Mouse (Mus musculus) midbrain, embryonic 14.5 days (tissue): ENCODE data around the gene Relb. TPM values are rescaled to one million over a fixed set of nuclear protein-coding genes. Genes with fewer than 3 reads are reported as not detected.
"Not testable (repeated sequence)": the region's sequence is repeated elsewhere in the genome, so short reads cannot be mapped to it uniquely, and the experiment has no call there.

Source experiments
- ATAC-seq: fragments of 200-750 bp; cut with Nextera tagmentation; 2 replicates; pipeline ENCODE4 v1.8.0; 2017; ENCODE audit warnings: moderate number of reproducible peaks, moderate library complexity; ENCODE audit not compliant: low FRiP score, low TSS enrichment
- DNase-seq: peaks from one replicate; pipeline ENCODE4 v3.0.0-alpha.2; 2015
- H3K27ac ChIP-seq: fragments of 300-500 bp; sonication (generic); replicated peaks from 2 replicates; pipeline ENCODE4 v1.5.1; 2014; ENCODE audit warnings: mild to moderate bottlenecking, low read depth, low read length, moderate library complexity
- H3K27me3 ChIP-seq: fragments of 300-500 bp; sonication (generic); 2 replicates; pipeline ENCODE4 v1.6.1; 2014; ENCODE audit warnings: low read length, control low read depth, mixed read lengths; ENCODE audit not compliant: control insufficient read depth, insufficient read depth
- H3K36me3 ChIP-seq: fragments of 300-500 bp; sonication (generic); 2 replicates; pipeline ENCODE4 v1.6.1; 2014; ENCODE audit warnings: low read length, control low read depth; ENCODE audit not compliant: control insufficient read depth, insufficient read depth
- H3K4me1 ChIP-seq: fragments of 300-500 bp; sonication (generic); 2 replicates; pipeline ENCODE4 v1.6.1; 2014; ENCODE audit warnings: mild to moderate bottlenecking, antibody characterized with exemption, low read length, control low read depth; ENCODE audit not compliant: control insufficient read depth, insufficient read depth
- H3K4me2 ChIP-seq: fragments of 300-500 bp; sonication (generic); 2 replicates; pipeline ENCODE4 v1.6.1; 2014; ENCODE audit warnings: mild to moderate bottlenecking, low read length, moderate library complexity
- H3K4me3 ChIP-seq: fragments of 300-500 bp; sonication (generic); replicated peaks from 2 replicates; pipeline ENCODE4 v1.5.1; 2014; ENCODE audit warnings: low read depth, low read length
- H3K9ac ChIP-seq: fragments of 300-500 bp; sonication (generic); replicated peaks from 2 replicates; pipeline ENCODE4 v1.6.1; 2014; ENCODE audit warnings: mild to moderate bottlenecking, low read length, moderate library complexity
- H3K9me3 ChIP-seq: fragments of 300-500 bp; sonication (generic); 2 replicates; pipeline ENCODE4 v1.6.1; 2016; ENCODE audit warnings: low read length, control low read depth, mixed read lengths; ENCODE audit not compliant: control insufficient read depth
- WGBS: fragments of 180-500 bp; shearing (Covaris S2); extraction: QIAGEN DNeasy Blood & Tissue Kit; methylation state at CpG from one replicate; pipeline ENCODE4 v1.1.7; 2014; 5-methylcytosine and 5-hydroxymethylcytosine counted together
- polyA plus RNA-seq: library from polyadenylated mRNA; unstranded; fragments of >200 nt; fragmentation: Nextera tagmentation; extraction: Ambion mirVana; gene quantifications from 2 replicates; pipeline ENCODE4 v1.2.1, GENCODE M21; 2014

The Relb gene
- polyA plus RNA-seq, 1 experiment from 2014 or later, result 5.2 TPM

DNA sequence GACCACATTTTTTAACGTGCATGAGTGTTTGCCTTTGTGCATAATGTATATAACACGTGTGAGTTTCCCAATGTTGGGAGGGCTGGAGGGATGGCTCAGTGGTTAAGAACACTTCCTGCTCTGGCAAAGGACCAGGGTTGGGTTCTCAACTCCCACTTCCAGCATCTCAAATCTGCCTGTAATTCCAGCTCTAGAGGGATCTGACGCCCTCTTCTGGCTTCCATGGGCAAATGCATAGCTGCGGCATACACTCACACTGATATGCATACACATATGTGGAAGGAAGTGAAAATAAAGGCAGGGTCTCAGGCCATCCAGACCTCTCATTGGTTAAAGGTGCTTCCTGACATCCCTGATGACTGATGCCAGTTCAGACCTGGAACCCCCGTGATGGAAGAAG is 21.9 kb downstream of the Relb start:
- Histone ChIP-seq H3K4me3 (no peak overlapping the region), H3K27me3 (no peaks in the 10 kb centered on the region), H3K9ac (no peak overlapping the region), H3K4me2 (no peak overlapping the region), H3K9me3 (no peaks in the 10 kb centered on the region), H3K27ac (no peak overlapping the region), H3K36me3 (peaks cover 6% of the 10 kb centered on the region), H3K4me1 (peaks cover 12% of the 10 kb centered on the region)
- DNase-seq, result no peak
- ATAC-seq, result no peak
- WGBS, result 91% methylated on average over 5 of the region's 5 CpGs

- not testable (repeated sequence) for H3K9me3 ChIP-seq, DNase-seq, H3K27me3 ChIP-seq
- 60% methylated on average over 10 of the region's 10 CpGs for WGBS
- peak overlapping the region; percentile 69 for H3K27ac ChIP-seq
- peak overlapping the region; percentile 91; the same call in 1 of the 2 replicates for H3K9ac ChIP-seq
- H3K4me1 ChIP-seq, result peaks cover 14% of the 10 kb centered on the region
- peaks cover 27% of the 10 kb centered on the region for H3K36me3 ChIP-seq
- H3K4me2 ChIP-seq, result peak overlapping the region; percentile 81
- H3K4me3 ChIP-seq, result peak overlapping the region; percentile 91
- ATAC-seq, result peak; percentile 12; the same call in 1 of the 2 replicates
These were observed 24.5 kb downstream of the Relb start for GRCm38 (mm10) chr7:19604606-19605214.

DNA sequence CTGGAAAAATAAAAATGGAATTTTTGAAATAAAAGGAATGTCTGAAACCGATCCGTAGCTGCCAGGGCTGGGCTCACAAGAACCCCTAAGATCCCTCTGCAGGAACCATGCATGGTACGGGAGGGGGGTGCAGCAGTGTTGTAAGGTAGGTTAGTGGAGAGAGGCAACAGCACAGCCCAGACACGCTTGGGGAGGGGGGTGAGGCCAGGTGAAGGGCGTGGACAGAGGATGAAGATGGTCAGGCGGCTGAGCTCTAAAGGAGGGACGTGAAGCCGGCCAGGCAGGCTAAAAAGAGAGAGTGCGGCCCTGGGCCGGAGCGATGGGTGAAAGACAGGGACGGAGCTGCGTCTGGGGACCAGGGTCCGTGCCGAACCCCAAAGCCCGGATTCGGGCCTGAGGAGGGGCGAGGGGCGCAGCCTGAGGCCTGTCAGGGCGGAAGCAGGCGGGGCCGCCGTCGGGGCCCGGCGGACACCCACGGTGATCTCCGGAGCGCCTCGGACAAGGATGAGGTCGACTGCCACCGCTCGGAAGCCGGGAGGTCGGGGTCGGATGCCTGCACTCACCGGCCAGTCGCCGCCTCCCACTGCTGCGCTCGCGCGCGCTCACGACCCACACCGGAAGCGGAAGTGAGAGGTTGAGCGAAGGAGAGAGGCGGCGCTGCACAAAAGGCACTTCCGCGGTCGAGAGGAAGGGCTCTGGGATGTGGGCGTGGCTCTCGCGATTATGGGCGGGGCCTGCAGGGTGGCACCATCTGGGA is 25.2 kb downstream of the Relb start, which contains the start of gene Clasrp:
Gene Clasrp (minus strand): TSS at position 638 of the 757 bp plus-strand sequence.
- H3K9me3 ChIP-seq, result no peaks in the 10 kb centered on the region
- H3K4me1 ChIP-seq, result peaks cover 14% of the 10 kb centered on the region
- WGBS, result 2% methylated on average over 57 of the region's 57 CpGs
- DNase-seq, result peak; percentile 97
- H3K36me3 ChIP-seq, result peaks cover 33% of the 10 kb centered on the region
- H3K27me3 ChIP-seq, result no peaks in the 10 kb centered on the region
- peak; percentile 90 for ATAC-seq
- H3K4me3 ChIP-seq, result peak within 1 kb of the TSS; percentile 91
- H3K4me2 ChIP-seq, result peak within 1 kb of the TSS; percentile 81
- H3K9ac ChIP-seq, result peak within 1 kb of the TSS; percentile 91
- H3K27ac ChIP-seq, result peak within 1 kb of the TSS; percentile 69

- no peaks in the 10 kb centered on the region for H3K27me3 ChIP-seq
- no peak overlapping the region for H3K9ac ChIP-seq
- peak overlapping the region; percentile 91; the same call in 1 of the 2 replicates for H3K4me3 ChIP-seq
- H3K27ac ChIP-seq, result no peak overlapping the region
- peaks cover 41% of the 10 kb centered on the region for H3K36me3 ChIP-seq
- H3K4me1 ChIP-seq, result peaks cover 14% of the 10 kb centered on the region
- H3K9me3 ChIP-seq, result no peaks in the 10 kb centered on the region
- ATAC-seq (no peak), DNase-seq (no peak)
- 85% methylated on average over 12 of the region's 12 CpGs for WGBS
- peak overlapping the region; percentile 81 for H3K4me2 ChIP-seq
These were observed 26.2 kb downstream of the Relb start for GRCm38 (mm10) chr7:19603055-19603454.

GRCm38 (mm10) chr7:19600562-19600961 is 28.7 kb downstream of the Relb start:
- Histone ChIP-seq H3K4me1 (peaks cover 14% of the 10 kb centered on the region), H3K4me3 (no peak overlapping the region), H3K9me3 (no peaks in the 10 kb centered on the region), H3K27ac (no peak overlapping the region), H3K27me3 (no peaks in the 10 kb centered on the region), H3K9ac (no peak overlapping the region), H3K36me3 (peaks cover 60% of the 10 kb centered on the region), H3K4me2 (no peak overlapping the region)
- ATAC-seq (peak; percentile 35; the same call in 1 of the 2 replicates), DNase-seq (peak; percentile 57)
- 48% methylated on average over 5 of the region's 5 CpGs for WGBS

DNA sequence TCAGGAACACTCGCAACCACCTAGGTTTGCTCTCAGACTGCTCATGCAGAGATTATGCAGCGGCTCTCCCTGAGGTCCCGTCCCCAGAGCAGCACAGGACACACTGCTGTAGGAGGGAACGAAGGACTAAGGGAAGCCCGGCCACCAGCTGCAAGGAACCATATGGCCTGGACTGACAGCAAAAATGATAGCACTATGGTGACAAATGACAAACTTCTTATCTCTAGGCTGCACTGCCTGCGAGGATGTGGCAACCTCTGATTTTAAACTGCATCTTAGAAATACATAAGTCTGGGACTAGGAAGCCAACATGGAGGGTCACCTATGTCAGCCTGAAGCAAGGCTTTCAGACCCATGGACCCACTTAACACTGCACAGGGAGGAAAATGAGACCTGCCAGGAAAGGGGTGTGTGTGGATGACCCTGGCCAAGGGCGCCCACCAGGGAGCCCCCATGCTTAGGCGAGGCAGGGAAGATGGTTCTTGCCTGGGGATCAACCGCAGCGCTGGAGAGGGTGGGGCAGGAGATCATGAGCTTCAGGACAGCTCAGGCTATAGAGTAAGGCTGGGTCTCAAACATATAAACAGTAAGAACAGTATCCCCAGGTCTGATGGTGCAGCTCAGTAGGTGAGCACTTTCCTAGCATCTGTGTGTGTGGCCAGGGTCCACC is 36.0 kb downstream of the Relb start:
- ATAC-seq, result no peak

GRCm38 (mm10) chr7:19589917-19590316 is 39.3 kb downstream of the Relb start:
- Histone ChIP-seq H3K4me2 (no peak overlapping the region), H3K4me1 (no peaks in the 10 kb centered on the region), H3K27ac (no peak overlapping the region), H3K27me3 (no peaks in the 10 kb centered on the region), H3K4me3 (no peak overlapping the region), H3K9me3 (no peaks in the 10 kb centered on the region), H3K36me3 (peaks cover 99% of the 10 kb centered on the region), H3K9ac (no peak overlapping the region)
- DNase-seq, result peak; percentile 91
- WGBS, result 57% methylated on average over 3 of the region's 3 CpGs
- ATAC-seq, result peak; percentile 54; the same call in 1 of the 2 replicates

More for the DNA sequence above, 36.0 kb downstream of the Relb start:
- H3K4me3 ChIP-seq, result no peak overlapping the region
- no peak overlapping the region for H3K27ac ChIP-seq
- no peaks in the 10 kb centered on the region for H3K4me1 ChIP-seq
- H3K36me3 ChIP-seq, result peaks cover 92% of the 10 kb centered on the region
- no peaks in the 10 kb centered on the region for H3K27me3 ChIP-seq
- 94% methylated on average over 10 of the region's 10 CpGs for WGBS
- H3K9me3 ChIP-seq, result no peaks in the 10 kb centered on the region
- DNase-seq, result no peak
- no peak overlapping the region for H3K4me2 ChIP-seq
- H3K9ac ChIP-seq, result no peak overlapping the region

- peak; percentile 70 for DNase-seq
- Histone ChIP-seq H3K9me3 (no peaks in the 10 kb centered on the region), H3K27me3 (no peaks in the 10 kb centered on the region), H3K9ac (no peak overlapping the region), H3K36me3 (peaks cover 100% of the 10 kb centered on the region), H3K4me1 (no peaks in the 10 kb centered on the region), H3K27ac (no peak overlapping the region), H3K4me2 (no peak overlapping the region), H3K4me3 (no peak overlapping the region)
- no peak for ATAC-seq
- WGBS, result 60% methylated on average over 3 of the region's 3 CpGs
These were observed 40.0 kb downstream of the Relb start for GRCm38 (mm10) chr7:19589207-19589606.
